Mouse (Mus musculus) kidney, postnatal 0 days (tissue): ENCODE data around the gene Zcchc14. TPM values are rescaled to one million over a fixed set of nuclear protein-coding genes. Genes with fewer than 3 reads are reported as not detected.

Source experiments
- ATAC-seq: fragments of 200-750 bp; cut with Nextera tagmentation; replicated peaks from 2 replicates; pipeline ENCODE4 v1.8.0; 2017; ENCODE audit warnings: low read depth, moderate number of reproducible peaks, moderate TSS enrichment, moderate library complexity; ENCODE audit not compliant: low FRiP score
- DNase-seq: peaks from one replicate; pipeline ENCODE4 v3.0.0-alpha.2; 2016; ENCODE audit warnings: low spot score
- H3K27ac ChIP-seq: fragments of 300-500 bp; sonication (generic); 2 replicates; pipeline ENCODE4 v1.5.1; 2014; ENCODE audit warnings: mild to moderate bottlenecking
- H3K27me3 ChIP-seq: fragments of 300-500 bp; sonication (generic); 2 replicates; pipeline ENCODE4 v1.6.1; 2014; ENCODE audit warnings: low read length, mixed read lengths; ENCODE audit not compliant: insufficient read depth
- H3K36me3 ChIP-seq: fragments of 300-500 bp; sonication (generic); 2 replicates; pipeline ENCODE4 v1.6.1; 2014; ENCODE audit warnings: low read length, mixed read lengths; ENCODE audit not compliant: insufficient read depth
- H3K4me1 ChIP-seq: fragments of 300-500 bp; sonication (generic); replicated peaks from 2 replicates; pipeline ENCODE4 v1.6.1; 2014; ENCODE audit warnings: antibody characterized with exemption, low read length, mixed read lengths; ENCODE audit not compliant: insufficient read depth
- H3K4me2 ChIP-seq: fragments of 300-500 bp; sonication (generic); 2 replicates; pipeline ENCODE4 v1.6.1; 2014; ENCODE audit warnings: mild to moderate bottlenecking, low read length, moderate library complexity, mixed read lengths
- H3K4me3 ChIP-seq: fragments of 300-500 bp; sonication (generic); replicated peaks from 2 replicates; pipeline ENCODE4 v1.5.1; 2014; ENCODE audit warnings: low read depth, low read length
- H3K9ac ChIP-seq: fragments of 300-500 bp; sonication (generic); 2 replicates; pipeline ENCODE4 v1.6.1; 2014; ENCODE audit warnings: low read depth, low read length
- H3K9me3 ChIP-seq: fragments of 300-500 bp; sonication (generic); replicated peaks from 2 replicates; pipeline ENCODE4 v1.6.1; 2016; ENCODE audit warnings: low read length, inconsistent platforms, mixed read lengths
- CTCF ChIP-seq: IDR thresholded peaks from 2 replicates; pipeline ENCODE4 v1.5.1; 2016; ENCODE audit warnings: antibody characterized with exemption, low read depth, mild to moderate bottlenecking, moderate library complexity
- WGBS: fragments of 180-500 bp; shearing (Covaris S2); extraction: QIAGEN DNeasy Blood & Tissue Kit; methylation state at CpG from one replicate; pipeline ENCODE4 v1.1.7; 2014; 5-methylcytosine and 5-hydroxymethylcytosine counted together
- polyA plus RNA-seq: library from polyadenylated mRNA; unstranded; fragments of >200 nt; fragmentation: Nextera tagmentation; extraction: Ambion mirVana; gene quantifications from 2 replicates; pipeline ENCODE4 v1.2.1, GENCODE M21; 2015

Zcchc14 gene
- polyA plus RNA-seq, 1 experiment from 2014 or later, result 10.9 TPM

DNA sequence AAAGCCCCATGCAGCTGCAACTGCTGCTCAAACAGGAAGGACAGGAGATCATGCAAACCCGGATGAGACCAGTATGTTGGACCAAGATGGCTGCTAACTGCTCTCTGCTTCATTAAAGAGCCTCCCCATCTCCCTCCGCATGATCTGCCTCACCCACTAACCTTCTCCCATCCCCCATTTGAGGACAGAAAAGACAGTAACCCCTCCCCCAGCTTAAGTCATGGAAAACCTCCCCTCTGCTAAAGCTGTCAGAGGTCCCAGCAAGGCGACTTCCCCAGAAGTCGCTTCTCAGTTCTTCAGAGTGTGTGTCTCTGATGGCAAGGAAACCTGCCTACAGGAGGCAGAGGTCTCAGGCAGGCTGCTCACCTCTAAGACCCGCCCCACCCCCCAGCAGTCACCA, 35.8 kb upstream of the Zcchc14 start:
- 45% methylated on average over 5 of the region's 5 CpGs for WGBS
- Histone ChIP-seq H3K36me3 (no peaks in the 10 kb centered on the region), H3K9ac (no peak overlapping the region), H3K4me2 (no peak overlapping the region), H3K4me1 (no peaks in the 10 kb centered on the region), H3K27ac (no peak overlapping the region), H3K4me3 (no peak overlapping the region), H3K27me3 (no peaks in the 10 kb centered on the region), H3K9me3 (no peaks in the 10 kb centered on the region)
- ATAC-seq (no peak), DNase-seq (no peak)
- TF ChIP-seq CTCF, result no peak

DNA sequence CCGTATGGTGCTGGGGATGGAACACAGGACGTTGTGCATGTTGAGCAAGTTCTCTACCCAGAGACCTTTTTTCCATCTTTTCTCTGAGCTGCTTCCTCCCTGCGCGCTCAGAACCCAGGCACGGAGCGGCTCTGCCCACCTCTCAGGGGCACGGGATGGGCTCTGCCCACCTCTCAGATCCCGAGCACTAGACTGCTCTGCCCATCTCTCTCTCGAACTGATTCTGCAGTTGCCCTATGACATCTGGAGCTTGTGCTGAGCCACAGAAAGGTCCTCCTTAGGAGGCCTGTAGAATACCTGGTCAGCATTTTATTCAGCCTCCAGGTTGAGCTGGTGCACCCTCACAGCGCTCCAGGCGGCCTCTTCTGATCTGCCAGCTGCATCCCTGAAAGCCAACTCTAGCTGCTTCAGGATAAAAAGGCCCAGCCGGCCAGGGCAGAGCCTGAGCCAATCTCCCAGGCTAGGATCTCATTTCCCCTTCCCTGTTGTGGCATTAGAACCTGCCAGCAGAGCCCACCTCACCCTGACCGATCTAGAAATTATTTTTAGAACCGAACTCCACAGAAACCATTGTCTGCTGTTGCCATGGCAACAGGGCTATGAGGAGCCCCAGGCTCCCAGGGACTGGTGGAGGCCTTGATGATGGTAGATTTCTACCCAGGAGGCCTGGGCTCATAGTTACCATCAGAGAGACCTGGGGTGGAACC, 34.9 kb upstream of the Zcchc14 start:
- DNase-seq, result peak; percentile 35
- 56% methylated on average over 14 of the region's 14 CpGs for WGBS
- Histone ChIP-seq H3K4me3 (no peak overlapping the region), H3K9ac (no peak overlapping the region), H3K4me2 (no peak overlapping the region), H3K27ac (no peak overlapping the region), H3K9me3 (no peaks in the 10 kb centered on the region), H3K27me3 (no peaks in the 10 kb centered on the region), H3K4me1 (no peaks in the 10 kb centered on the region), H3K36me3 (no peaks in the 10 kb centered on the region)
- ATAC-seq, result no peak
- no peak for TF ChIP-seq CTCF

DNA sequence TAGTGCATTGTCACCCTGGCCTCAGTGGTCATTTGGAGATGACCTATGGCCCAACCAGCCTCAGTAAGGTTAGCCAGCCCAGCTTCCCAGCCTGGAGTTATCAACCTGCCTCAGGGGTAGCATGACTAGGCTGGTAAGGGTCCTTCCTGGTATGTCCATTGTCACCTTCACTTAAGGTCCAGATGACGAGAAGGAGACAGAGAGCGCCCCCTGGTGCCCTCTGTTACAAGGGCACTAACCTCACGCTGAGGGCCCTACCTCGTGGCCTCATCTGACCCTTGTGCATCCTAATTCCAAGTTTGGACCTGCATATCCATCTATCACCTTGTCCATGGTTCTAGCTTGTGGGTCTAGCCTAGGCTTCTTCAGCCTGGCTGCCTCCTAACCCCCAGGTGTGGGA, 32.7 kb upstream of the Zcchc14 start:
- Histone ChIP-seq H3K36me3 (no peaks in the 10 kb centered on the region), H3K27ac (no peak overlapping the region), H3K4me3 (no peak overlapping the region), H3K9ac (no peak overlapping the region), H3K9me3 (no peaks in the 10 kb centered on the region), H3K27me3 (no peaks in the 10 kb centered on the region), H3K4me2 (no peak overlapping the region), H3K4me1 (no peaks in the 10 kb centered on the region)
- peak; percentile 49 for DNase-seq
- 12% methylated on average over 4 of the region's 4 CpGs for WGBS
- ATAC-seq, result 0 out of 2 replicates have a peak, but pooled peaks have one; percentile 8
- TF ChIP-seq CTCF, result peak; percentile 78

DNA sequence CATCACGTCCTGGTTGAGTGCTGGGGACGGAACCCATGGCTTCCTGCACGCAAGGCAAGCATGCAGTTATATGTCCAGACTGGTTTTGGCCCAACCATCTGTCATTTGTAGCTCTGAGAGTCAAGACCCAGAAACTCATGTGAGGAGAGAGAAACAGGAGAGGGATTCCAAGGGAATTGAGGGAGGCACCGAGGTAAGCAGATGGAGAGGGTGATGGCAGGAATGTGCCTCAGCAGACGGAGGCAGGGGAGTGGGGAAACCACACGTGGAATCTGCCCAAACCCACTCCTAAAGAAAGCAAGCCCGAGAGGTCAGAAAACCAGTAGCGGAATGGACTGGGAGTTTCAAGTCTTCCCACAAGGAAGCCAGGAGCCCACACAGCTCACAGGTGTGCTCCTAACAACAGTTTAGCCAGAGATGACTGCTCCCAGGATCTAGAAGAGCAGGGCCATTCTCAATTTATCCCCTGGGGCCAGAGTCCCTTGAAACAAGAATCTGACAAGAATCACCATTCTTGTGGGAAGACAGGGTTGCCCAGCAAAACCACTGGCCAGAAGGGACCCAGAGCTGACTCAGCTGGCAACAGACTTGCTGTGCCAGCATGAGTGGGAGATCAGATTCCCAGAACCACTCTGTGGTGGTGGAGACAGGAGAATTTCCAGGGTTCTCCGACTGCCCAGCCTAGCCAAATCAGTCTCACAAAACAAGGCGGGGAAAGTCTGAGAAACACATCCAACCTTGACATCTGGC, 30.6 kb upstream of the Zcchc14 start:
- Histone ChIP-seq H3K36me3 (no peaks in the 10 kb centered on the region), H3K4me2 (no peak overlapping the region), H3K9ac (no peak overlapping the region), H3K27ac (no peak overlapping the region), H3K9me3 (no peaks in the 10 kb centered on the region), H3K4me1 (no peaks in the 10 kb centered on the region), H3K4me3 (no peak overlapping the region), H3K27me3 (no peaks in the 10 kb centered on the region)
- TF ChIP-seq CTCF, result no peak
- WGBS, result 61% methylated on average over 10 of the region's 10 CpGs
- DNase-seq (no peak), ATAC-seq (no peak)

DNA sequence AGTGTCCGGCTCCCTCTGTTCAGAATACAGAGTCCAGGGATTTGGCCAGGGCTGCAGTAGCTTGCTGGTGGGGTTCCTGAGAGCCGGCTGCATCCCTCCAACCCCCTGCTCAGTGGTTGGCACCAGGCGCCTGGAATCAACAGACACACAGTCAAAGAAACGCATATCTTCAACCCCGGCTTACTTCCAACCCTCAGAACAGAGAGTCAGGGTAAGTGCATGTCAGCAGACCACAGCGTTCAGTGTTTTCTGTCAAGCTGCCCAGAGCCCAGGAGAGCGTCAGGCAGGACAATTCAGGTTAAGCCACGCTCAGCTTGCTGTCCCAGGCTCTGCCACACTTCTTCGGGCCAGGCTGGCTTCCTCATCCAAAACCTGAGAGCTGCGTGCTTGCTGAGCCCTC, 28.8 kb upstream of the Zcchc14 start:
- no peak for TF ChIP-seq CTCF
- 64% methylated on average over 10 of the region's 10 CpGs for WGBS
- ATAC-seq, result no peak

DNA sequence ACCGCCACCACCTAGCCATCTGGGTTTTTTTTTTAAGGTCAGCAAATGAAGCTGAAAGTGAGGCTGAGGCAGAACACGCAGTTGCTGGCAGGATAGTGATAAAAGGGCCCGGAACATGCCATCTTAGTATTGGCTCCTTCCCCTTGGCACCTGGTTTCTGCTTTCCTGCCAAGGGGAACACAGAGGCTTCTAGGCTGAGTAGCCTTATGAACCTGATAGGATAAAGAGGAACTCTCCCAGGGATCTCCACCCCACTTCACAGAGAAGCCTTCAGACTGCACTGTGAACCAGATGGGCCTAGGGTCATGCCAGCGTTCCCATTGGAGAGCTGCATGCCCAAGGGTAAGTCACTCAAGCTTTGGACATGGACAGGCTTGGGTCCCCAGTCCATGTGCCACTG, 28.2 kb upstream of the Zcchc14 start:
- 89% methylated on average over 4 of the region's 4 CpGs for WGBS
- no peaks in the 10 kb centered on the region for H3K9me3 ChIP-seq
- no peak for TF ChIP-seq CTCF
- H3K27me3 ChIP-seq, result no peaks in the 10 kb centered on the region
- H3K36me3 ChIP-seq, result no peaks in the 10 kb centered on the region
- DNase-seq (no peak), ATAC-seq (no peak)
- H3K4me2 ChIP-seq, result no peak overlapping the region
- H3K27ac ChIP-seq, result no peak overlapping the region
- no peak overlapping the region for H3K4me3 ChIP-seq
- H3K9ac ChIP-seq, result no peak overlapping the region
- H3K4me1 ChIP-seq, result no peaks in the 10 kb centered on the region

More for the DNA sequence above, 28.8 kb upstream of the Zcchc14 start:
- no peak overlapping the region for H3K4me2 ChIP-seq
- no peak for DNase-seq
- H3K36me3 ChIP-seq, result no peaks in the 10 kb centered on the region
- H3K9me3 ChIP-seq, result no peaks in the 10 kb centered on the region
- H3K27ac ChIP-seq, result no peak overlapping the region
- H3K4me3 ChIP-seq, result no peak overlapping the region
- H3K27me3 ChIP-seq, result no peaks in the 10 kb centered on the region
- no peaks in the 10 kb centered on the region for H3K4me1 ChIP-seq
- no peak overlapping the region for H3K9ac ChIP-seq
